Mouse (Mus musculus): Measurements from ENCODE around the gene Dip2c.

- TF ChIP-seq CTCF (IDR thresholded peaks at IDR 0.05) (no peak), EP300 (IDR thresholded peaks at IDR 0.05) (no peak)
These were observed 129.1 kb downstream of the Dip2c start for GRCm38 (mm10) chr13:9405399-9405798.
